Mouse (Mus musculus) left cerebral cortex, postnatal 36 days (tissue): Measurements from ENCODE around the gene Chrm3. TPM values are rescaled to one million over a fixed set of nuclear protein-coding genes. Genes with fewer than 3 reads are reported as not detected.

Experiments
- DNase-seq, 2 experiments: peaks; one replicate each; pipeline ENCODE4 v3.0.0; 2021 to 2022; ENCODE audit warnings: low spot score in 2 of 2, mixed read lengths in 1 of 2
- intact Hi-C: fragments of 180-260 bp; cut with DNase I; formaldehyde crosslinking; loops from one replicate; pipeline ENCODE4 v1.15.1; 2025
- total RNA-seq, 2 experiments: library from RNA; stranded (reverse); gene quantifications; 2 replicates each; pipeline ENCODE4 v1.2.3; 2021

Gene Chrm3
- total RNA-seq, 2 experiments from 2014 or later = 54.9 to 68.4 TPM

DNA sequence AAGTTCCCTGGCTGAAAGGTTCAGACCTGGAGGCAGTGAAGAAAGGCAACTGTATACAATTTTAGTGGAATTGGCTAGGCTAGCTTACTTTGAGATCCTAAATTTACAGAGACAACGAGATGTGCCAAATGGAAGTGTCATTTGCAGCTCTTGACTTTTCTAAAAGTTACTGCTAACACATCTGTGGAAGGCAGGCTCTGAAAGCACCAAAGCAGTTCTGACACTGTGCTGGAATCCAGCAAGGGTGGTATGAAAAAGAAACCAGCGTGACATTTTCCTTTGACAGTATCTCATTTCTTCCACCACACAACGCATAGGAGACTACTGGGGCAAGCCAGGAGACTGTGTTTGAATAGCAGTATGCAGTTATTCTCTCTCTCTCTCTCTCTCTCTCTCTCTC is 120.4 kb downstream of the Chrm3 start:
- no peak for DNase-seq
- intact Hi-C loops = loop anchor here (5.0 kb wide), 1 partner anchor 117 kb away; no protein-coding TSS in a partner anchor

- peak in 1 of 2 experiments; percentile 8 for DNase-seq
- intact Hi-C loops = loop anchor here (5.0 kb wide), 1 partner anchor 117 kb away; no protein-coding TSS in a partner anchor
These were observed 120.8 kb downstream of the Chrm3 start for GRCm38 (mm10) chr13:10239825-10240224.

DNA sequence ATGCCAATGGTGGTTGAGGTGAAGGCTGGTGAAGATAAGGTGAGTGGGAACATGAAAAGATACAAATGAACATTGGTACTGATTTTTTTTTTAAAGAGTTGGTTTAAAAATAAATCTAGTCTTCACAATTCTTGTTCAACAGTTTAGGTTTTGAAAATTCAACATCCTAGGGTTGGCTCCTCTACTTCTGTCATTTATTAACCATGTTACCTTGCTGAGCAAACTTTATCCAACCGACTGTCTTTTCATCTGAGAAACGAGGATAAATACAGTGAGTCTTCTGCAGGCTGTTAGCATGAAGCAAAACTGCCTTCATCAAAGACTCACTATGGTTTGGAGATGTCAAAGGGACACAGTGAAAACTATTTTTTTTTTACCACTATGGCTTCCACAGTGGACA is 123.0 kb downstream of the Chrm3 start:
- DNase-seq = no peak
- intact Hi-C loops = no loop called here

DNA sequence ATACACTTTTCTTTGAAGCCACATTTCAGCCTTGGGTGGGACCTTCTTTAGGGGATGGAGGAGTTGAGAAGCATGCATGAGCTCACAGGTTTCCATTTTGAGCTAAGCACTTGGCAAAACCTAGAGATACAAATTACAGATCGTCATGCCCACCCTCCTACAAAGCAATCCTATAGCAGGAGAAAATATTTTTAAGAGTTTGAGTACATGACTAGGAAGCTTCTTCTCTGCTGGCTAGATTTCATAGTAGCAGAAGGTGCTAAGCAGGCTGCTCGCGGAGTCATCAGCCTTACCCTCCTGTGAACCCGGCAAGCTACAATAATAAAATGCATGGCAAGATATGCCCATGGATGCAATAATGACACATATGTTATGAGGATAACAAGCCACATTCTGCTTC is 124.4 kb downstream of the Chrm3 start:
- DNase-seq = peak; percentile 33 to 35
- intact Hi-C loops = no loop called here

- DNase-seq = peak in 1 of 2 experiments; percentile 13
- intact Hi-C loops = no loop called here
These were observed 125.1 kb downstream of the Chrm3 start for GRCm38 (mm10) chr13:10235391-10236169.

GRCm38 (mm10) chr13:10220403-10220802 is 140.2 kb downstream of the Chrm3 start:
- intact Hi-C loops = no loop called here
- no peak for DNase-seq

GRCm38 (mm10) chr13:10212112-10212511 is 148.5 kb downstream of the Chrm3 start:
- intact Hi-C loops = no loop called here
- no peak for DNase-seq

- intact Hi-C loops = no loop called here
- DNase-seq = no peak
These were observed 150.0 kb downstream of the Chrm3 start for GRCm38 (mm10) chr13:10210522-10211244.

GRCm38 (mm10) chr13:10199206-10199956 is 161.3 kb downstream of the Chrm3 start:
- DNase-seq = peak; percentile 28 to 31
- intact Hi-C loops = no loop called here

GRCm38 (mm10) chr13:10189829-10190228 is 170.8 kb downstream of the Chrm3 start:
- no peak for DNase-seq
- intact Hi-C loops = no loop called here

- intact Hi-C loops = no loop called here
- DNase-seq = no peak
These were observed 172.7 kb downstream of the Chrm3 start for GRCm38 (mm10) chr13:10187926-10188325.

DNA sequence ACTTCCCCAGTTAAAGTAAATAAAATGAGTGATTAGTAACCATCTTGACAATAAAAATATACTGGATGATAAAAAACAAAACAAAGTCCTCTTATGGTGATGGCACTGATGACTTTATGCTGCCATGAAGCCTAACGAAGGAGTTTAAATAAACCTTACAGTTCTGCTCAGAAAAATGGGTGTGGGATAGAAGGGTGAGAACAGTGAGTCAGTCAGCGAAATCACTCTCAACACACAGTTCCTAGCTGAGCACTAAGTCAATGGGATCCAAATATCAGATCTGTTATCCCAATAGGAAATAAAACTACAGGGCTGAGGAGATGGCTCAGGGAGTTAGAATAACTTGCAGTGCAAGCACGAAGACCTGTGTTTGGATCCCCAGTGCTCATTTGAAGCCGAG is 176.8 kb downstream of the Chrm3 start:
- DNase-seq = no peak
- intact Hi-C loops = no loop called here

- intact Hi-C loops = no loop called here
- no peak for DNase-seq
These were observed 177.9 kb downstream of the Chrm3 start for GRCm38 (mm10) chr13:10182756-10183155.

DNA sequence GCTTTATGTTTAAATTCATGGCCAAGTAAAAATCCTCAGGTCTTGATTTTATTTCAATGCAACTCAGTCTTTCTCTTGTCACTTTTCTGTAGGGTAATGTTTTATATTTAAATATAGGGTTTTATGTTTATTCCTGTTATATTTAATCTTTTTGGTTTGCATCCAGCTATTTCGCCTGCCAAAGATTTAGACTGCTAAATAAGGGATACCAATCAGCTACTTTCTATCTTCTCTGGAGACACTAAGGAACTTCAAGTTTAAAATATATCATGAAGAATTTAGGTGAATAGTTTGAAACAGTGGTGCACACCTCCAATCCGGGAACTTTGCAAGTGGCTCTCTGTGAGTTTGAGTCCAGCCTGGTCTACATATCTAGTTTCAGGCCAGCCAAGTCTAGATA is 190.1 kb downstream of the Chrm3 start:
- no peak for DNase-seq
- intact Hi-C loops = no loop called here

GRCm38 (mm10) chr13:10163354-10163753 is 197.3 kb downstream of the Chrm3 start:
- intact Hi-C loops = no loop called here
- no peak for DNase-seq

- no peak for DNase-seq
- intact Hi-C loops = no loop called here
These were observed 203.2 kb downstream of the Chrm3 start for GRCm38 (mm10) chr13:10157496-10157895.

GRCm38 (mm10) chr13:10140573-10140972 is 220.1 kb downstream of the Chrm3 start:
- no peak for DNase-seq
- intact Hi-C loops = no loop called here

- intact Hi-C loops = no loop called here
- no peak for DNase-seq
These were observed 221.8 kb downstream of the Chrm3 start for GRCm38 (mm10) chr13:10138878-10139277.

DNA sequence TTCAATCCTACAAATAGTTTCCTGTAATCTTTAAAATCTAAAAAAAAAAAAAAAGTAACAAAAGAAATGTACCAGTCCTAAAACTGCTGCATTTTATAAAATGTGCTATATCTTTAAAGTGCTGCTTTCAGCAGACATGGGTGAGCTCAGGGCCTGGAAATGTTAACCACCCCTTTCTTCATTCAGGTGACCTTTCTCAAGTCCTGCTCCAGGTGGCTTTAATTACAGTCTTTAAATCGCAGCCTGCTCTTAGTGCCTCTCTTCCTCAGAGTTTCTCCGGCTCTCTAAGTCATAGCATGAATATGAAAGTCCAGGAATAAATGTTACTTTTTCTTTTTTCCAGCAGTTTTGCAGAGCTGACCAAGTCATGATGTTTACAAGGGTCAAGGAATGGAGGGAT is 229.6 kb downstream of the Chrm3 start:
- DNase-seq = no peak

DNA sequence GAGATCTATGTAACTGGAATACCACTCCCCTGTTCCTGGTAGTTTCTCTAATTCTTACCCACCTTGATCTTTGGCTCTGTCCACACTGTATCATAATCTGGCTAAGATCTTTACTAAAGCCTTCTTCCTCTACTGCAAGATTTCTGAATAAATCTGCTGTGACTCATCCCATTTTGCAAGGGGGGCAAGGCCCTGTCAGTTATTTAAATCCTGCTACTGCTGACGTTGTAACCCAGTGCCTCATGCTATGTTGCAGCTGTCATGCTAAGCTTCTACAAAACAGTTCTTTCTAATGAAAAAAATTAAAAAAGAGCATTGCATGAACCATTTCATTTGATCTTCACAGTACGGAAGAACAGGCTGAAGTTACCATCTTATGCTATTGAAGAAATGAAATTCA is 248.4 kb downstream of the Chrm3 start:
- intact Hi-C loops = no loop called here
- no peak for DNase-seq

More for the DNA sequence above, 229.6 kb downstream of the Chrm3 start:
- intact Hi-C loops = no loop called here
